Mouse (Mus musculus) kidney, adult 2 months (tissue): ENCODE measurements at regions not wholly inside any gene's neighbourhood (a gene's known extent, or its start where the extent isn't known, plus 50 kb on each side); places are given as distances from the start of the nearest gene placed in this dataset.

Experiments used
- DNase-seq: peaks from one replicate; pipeline ENCODE4 v3.0.0; 2021
- H3K27ac ChIP-seq: fragments of 200-500 bp; 2 replicates; pipeline ENCODE4 v1.5.1; 2012; ENCODE audit warnings: low read depth, low read length, control low read depth, inconsistent platforms; ENCODE audit not compliant: insufficient read depth
- H3K27me3 ChIP-seq: fragments of 200-500 bp; replicated peaks from 2 replicates; pipeline ENCODE4 v1.6.1; 2012; ENCODE audit warnings: mild to moderate bottlenecking, moderate library complexity, low read length, inconsistent platforms; ENCODE audit not compliant: control insufficient read depth, insufficient read depth
- H3K36me3 ChIP-seq: fragments of 200-500 bp; 2 replicates; pipeline ENCODE4 v1.6.1; 2012; ENCODE audit warnings: mild to moderate bottlenecking, moderate library complexity, low read length, inconsistent platforms; ENCODE audit not compliant: control insufficient read depth, insufficient read depth
- H3K4me1 ChIP-seq: fragments of 200-500 bp; 2 replicates; pipeline ENCODE4 v1.6.1; 2011; ENCODE audit warnings: low read length; ENCODE audit not compliant: control insufficient read depth, insufficient read depth
- H3K4me3 ChIP-seq: fragments of 200-500 bp; 2 replicates; pipeline ENCODE4 v1.5.1; 2011; ENCODE audit warnings: mild to moderate bottlenecking, low read depth, low read length, control low read depth; ENCODE audit not compliant: insufficient read depth
- CTCF ChIP-seq: fragments of 200-500 bp; conservative IDR thresholded peaks from 2 replicates; pipeline ENCODE4 v1.5.1; 2011; ENCODE audit warnings: low read depth, mild to moderate bottlenecking, control low read depth, low read length, moderate library complexity, mixed read lengths; ENCODE audit not compliant: insufficient read depth, insufficient read length
- POLR2A ChIP-seq: fragments of 200-500 bp; IDR thresholded peaks from one replicate; pipeline ENCODE4 v1.6.1; 2011; ENCODE audit warnings: low read depth, low read length, control low read depth
- WGBS: fragments of 180-500 bp; shearing (Covaris S2); methylation state at CpG from one replicate; pipeline ENCODE4 v1.1.7; 2018; 5-methylcytosine and 5-hydroxymethylcytosine counted together

DNA sequence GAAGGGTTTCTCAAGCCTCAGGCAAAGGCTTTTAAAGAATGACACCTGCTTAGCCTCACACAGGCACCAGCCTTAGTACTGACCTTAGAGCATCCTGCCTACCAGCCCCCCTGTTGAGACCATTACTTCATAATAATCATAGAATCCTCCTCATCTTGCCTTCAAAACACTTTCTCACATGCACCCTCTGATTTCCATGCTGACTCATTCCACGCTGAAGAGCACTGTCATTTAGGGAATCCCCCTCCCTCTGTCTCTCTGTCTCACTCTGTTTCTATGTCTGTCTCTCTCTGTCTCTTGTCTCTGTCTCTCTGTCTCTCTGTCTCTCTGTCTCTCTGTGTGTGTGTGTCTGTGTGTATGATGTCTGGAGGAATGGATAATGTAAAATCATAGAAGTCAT, 416.3 kb downstream of the 1700129C05Rik start:
- WGBS, result 90% methylated on average over 1 of the region's 1 CpGs
- Histone ChIP-seq H3K4me1 (no peaks in the 10 kb centered on the region), H3K27me3 (no peaks in the 10 kb centered on the region), H3K36me3 (no peaks in the 10 kb centered on the region), H3K4me3 (no peak overlapping the region), H3K27ac (no peak overlapping the region)
- TF ChIP-seq POLR2A, result no peak
- no peak for DNase-seq

DNA sequence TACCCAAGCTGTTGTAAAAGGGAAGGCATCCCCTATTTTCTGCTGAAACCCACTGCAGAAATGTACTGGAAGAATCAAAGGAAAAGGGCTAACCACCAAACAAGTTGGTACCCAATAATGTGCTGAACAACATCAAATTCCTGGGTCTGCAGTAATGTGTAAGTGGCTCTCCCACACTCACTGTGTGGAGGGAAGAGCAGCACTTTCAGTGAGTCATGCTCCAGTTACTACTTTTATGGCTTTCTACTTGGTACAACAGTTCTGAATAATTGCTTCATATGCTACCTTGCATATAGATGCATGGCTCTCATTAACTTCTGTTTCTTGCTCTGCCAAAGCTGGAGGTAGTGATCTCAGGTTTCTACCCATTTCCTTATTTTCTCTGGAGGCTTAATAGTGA, 427.8 kb downstream of the 1700129C05Rik start:
- Histone ChIP-seq H3K27me3 (no peaks in the 10 kb centered on the region), H3K36me3 (no peaks in the 10 kb centered on the region), H3K4me3 (no peak overlapping the region), H3K27ac (no peak overlapping the region), H3K4me1 (peaks cover 2% of the 10 kb centered on the region)
- no peak for DNase-seq
- no peak for TF ChIP-seq CTCF
- no peak for TF ChIP-seq POLR2A

DNA sequence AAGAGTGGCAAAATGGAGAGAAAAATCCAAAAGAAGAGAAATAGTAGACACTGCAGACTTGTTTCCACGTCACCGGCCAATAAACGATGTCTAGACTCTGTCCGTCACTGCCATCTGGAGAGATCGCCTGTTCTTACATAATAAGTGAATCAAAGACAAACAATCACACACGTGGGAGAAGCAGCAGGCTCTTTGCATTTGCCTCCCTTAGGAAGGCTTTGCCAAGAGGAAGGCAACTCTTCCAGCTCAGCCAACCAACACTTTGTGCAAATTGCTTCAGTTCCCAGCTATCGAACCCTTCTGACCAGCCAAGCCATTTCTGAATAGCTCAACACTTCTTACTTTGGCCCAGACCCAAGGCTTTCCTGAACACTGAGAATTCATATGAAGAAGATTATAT, 432.8 kb downstream of the 1700129C05Rik start:
- Histone ChIP-seq H3K27ac (peak overlapping the region; percentile 83), H3K27me3 (no peaks in the 10 kb centered on the region), H3K36me3 (no peaks in the 10 kb centered on the region), H3K4me3 (no peak overlapping the region), H3K4me1 (peaks cover 7% of the 10 kb centered on the region)
- 59% methylated on average over 7 of the region's 7 CpGs for WGBS
- peak; percentile 73 for DNase-seq
- TF ChIP-seq CTCF, result no peak
- TF ChIP-seq POLR2A, result no peak

DNA sequence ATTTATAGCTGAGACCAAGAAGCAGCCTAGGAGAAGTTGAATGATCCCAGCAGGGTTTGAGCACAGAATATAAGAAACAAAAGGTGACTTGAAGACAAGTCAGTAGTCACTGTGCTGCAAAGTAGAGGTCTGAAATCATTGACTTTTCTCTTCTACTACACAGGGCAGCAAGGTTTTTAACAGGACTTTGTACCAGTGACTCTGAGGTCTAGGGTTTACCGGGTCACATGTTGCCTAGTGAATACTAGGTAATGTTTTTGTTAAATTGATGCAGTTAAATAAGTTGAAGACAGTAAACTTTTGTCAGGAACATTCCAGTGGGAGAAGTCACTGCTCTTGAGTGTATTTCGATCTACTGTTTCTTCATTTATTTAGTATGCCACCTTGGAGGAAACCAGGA, 433.4 kb downstream of the 1700129C05Rik start:
- H3K27ac ChIP-seq, result peak overlapping the region; percentile 83
- H3K4me1 ChIP-seq, result peaks cover 7% of the 10 kb centered on the region
- H3K4me3 ChIP-seq, result no peak overlapping the region
- DNase-seq, result peak; percentile 82
- no peaks in the 10 kb centered on the region for H3K36me3 ChIP-seq
- no peaks in the 10 kb centered on the region for H3K27me3 ChIP-seq
- WGBS, result 55% methylated on average over 2 of the region's 2 CpGs
- TF ChIP-seq POLR2A (no peak), CTCF (no peak)

DNA sequence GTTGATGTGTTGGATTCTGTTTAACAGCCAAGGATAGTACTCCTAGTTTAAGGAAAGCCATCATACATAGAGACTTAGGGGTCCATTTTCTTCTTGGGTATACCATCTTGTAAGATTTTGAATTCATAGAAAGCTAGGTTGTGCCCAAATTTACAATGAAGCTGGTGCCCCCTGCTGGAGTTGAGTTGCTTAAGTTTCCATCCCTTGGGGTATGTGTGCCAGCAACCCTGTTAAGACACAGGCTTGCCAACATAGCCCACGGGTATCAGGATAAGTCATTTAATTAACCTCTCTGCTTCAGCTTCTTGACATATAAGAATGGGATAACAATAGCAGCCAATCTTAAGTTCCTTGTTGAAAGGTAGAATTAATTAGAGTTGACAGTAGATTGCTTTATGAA, 440.9 kb downstream of the 1700129C05Rik start:
- no peaks in the 10 kb centered on the region for H3K27me3 ChIP-seq
- no peak overlapping the region for H3K4me3 ChIP-seq
- no peak overlapping the region for H3K27ac ChIP-seq
- TF ChIP-seq CTCF (peak; percentile 61), POLR2A (no peak)
- DNase-seq, result peak; percentile 65
- WGBS, result 20% methylated on average over 1 of the region's 1 CpGs
- no peaks in the 10 kb centered on the region for H3K36me3 ChIP-seq
- H3K4me1 ChIP-seq, result no peaks in the 10 kb centered on the region

DNA sequence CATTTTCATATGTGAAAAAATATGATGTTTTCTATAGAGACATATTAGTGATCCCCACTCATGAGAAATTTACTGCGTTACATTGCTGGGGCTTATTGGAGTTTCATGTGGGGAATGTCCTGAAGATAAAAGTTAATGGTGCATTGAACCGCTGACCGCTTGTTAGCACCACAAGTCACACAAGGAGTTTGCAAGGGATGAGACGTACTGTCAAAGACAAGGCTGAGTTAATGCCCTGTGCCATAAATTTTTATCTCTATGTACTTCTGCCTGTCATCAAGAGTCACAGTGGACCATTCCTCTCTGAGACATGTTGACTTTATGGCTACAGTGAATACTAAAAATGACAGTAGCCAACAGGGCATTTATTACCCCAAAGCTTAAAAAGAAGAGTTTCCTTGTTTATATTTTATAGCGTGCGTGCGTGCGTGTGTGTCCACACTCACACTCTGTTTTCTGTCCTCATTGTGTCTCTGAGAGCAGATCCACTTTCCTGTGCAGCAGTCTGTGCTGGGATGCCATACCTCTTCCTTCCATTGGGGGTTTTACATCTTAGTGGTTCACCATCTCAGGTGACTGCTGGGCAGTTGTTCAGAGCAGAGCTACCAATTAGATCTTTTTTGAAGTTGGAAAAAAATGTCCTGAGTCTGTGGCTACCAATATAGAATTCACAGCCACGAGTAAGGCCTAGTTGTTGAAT, 451.4 kb downstream of the 1700129C05Rik start:
- DNase-seq, result no peak
- 52% methylated on average over 9 of the region's 9 CpGs for WGBS
- Histone ChIP-seq H3K27ac (no peak overlapping the region), H3K4me3 (no peak overlapping the region), H3K27me3 (no peaks in the 10 kb centered on the region), H3K36me3 (no peaks in the 10 kb centered on the region), H3K4me1 (no peaks in the 10 kb centered on the region)
- no peak for TF ChIP-seq POLR2A
- no peak for TF ChIP-seq CTCF

DNA sequence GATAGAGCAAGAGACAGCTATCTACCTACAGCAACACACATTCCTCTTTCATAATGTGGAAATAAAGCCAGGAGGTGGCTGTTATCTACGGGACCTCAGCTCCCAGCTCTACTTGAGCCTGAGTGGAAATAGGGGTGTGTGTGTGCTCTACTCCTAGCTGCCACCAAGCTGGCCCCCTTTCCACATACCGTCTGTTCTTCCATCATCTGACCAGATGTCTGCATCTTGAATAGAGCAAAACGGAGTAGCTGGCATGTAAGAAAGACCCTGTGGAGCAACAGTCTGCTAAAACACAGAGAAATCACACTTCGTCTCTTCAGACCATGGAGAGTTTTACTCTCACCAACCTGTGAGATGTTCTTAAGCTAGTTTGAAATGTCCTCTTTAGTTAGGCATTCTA, 454.9 kb downstream of the 1700129C05Rik start:
- 89% methylated on average over 4 of the region's 4 CpGs for WGBS
- TF ChIP-seq CTCF (no peak), POLR2A (no peak)
- no peak for DNase-seq
- Histone ChIP-seq H3K4me1 (no peaks in the 10 kb centered on the region), H3K4me3 (no peak overlapping the region), H3K27me3 (no peaks in the 10 kb centered on the region), H3K27ac (no peak overlapping the region), H3K36me3 (no peaks in the 10 kb centered on the region)
